Mouse (Mus musculus): ENCODE measurements around the gene Hoxb3. TPM values are rescaled to one million over a fixed set of nuclear protein-coding genes. Genes with fewer than 3 reads are reported as not detected.

Gene Hoxb3
- total and polyA plus RNA-seq, 2 experiments from 2014 or later, result 0.08 to 0.15 TPM

DNA sequence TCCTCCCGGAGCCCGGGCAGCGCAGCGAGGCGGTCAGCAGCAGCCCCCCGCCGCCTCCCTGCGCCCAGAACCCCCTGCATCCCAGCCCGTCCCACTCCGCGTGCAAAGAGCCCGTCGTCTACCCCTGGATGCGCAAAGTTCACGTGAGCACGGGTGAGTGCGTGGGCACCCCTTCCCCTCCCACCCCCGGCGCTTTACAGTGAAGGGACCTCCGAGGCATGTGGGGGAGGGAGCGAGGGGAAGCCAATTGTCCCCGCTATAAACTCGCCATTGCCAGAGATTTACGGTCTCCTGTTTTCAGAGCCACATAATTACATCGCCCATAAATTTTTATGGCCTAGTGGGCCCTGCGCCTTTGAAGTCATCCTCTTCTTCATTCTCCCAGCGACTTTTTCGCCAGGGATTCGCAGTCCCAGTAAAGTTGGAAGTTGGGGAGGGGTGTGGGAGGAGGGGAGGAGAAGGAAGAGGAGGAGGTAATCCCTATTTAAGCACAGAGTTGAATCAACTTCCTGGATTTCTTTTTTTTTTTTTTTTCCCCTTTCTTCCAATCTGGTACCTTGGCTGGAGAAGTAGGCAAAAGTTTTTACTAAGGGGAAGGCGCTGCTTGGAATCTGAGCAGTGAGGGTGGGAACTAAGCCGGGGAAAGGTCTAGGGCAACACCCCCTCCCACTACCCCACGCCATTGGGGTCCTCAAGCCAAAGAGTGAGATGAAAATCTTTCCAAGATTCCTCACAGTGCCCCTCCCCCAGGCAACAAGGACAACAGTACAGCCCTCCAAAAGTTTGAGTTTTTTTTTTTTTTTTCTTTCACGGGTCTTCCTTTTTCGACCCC, 3.8 kb upstream of the Hoxb3 start:
- Histone ChIP-seq H3K9me3 (replicated peaks; ENCODE audit: control insufficient read depth, low read length) (no peaks in the 10 kb centered on the region), H3K27ac (ENCODE audit: low read depth) (peak overlapping the region; percentile 79), H3K4me3 (ENCODE audit: low read depth, low read length) (peak overlapping the region; percentile 47), H3K36me3 (replicated peaks; ENCODE audit: control insufficient read depth, insufficient read depth, low read length) (no peaks in the 10 kb centered on the region), H3K27me3 (ENCODE audit: control insufficient read depth, insufficient read depth, low read length) (peaks cover 100% of the 10 kb centered on the region), H3K4me2 (ENCODE audit: low read depth, low read length) (peak overlapping the region; percentile 59), H3K4me1 (ENCODE audit: control insufficient read depth, insufficient read depth) (no peaks in the 10 kb centered on the region), H3K9ac (replicated peaks; ENCODE audit: low read depth, low read length) (peak overlapping the region; percentile 47)
- TF ChIP-seq EP300 (IDR thresholded peaks at IDR 0.05; ENCODE audit: low read depth) (no peak), CTCF (IDR thresholded peaks at IDR 0.05; ENCODE audit: low read depth) (no peak)
- no peak for DNase-seq (ENCODE audit: low spot score)
- peak; percentile 33 for ATAC-seq (ENCODE audit: insufficient read depth, low read depth)
- WGBS, result 1% methylated on average over 31 of the region's 34 CpGs

DNA sequence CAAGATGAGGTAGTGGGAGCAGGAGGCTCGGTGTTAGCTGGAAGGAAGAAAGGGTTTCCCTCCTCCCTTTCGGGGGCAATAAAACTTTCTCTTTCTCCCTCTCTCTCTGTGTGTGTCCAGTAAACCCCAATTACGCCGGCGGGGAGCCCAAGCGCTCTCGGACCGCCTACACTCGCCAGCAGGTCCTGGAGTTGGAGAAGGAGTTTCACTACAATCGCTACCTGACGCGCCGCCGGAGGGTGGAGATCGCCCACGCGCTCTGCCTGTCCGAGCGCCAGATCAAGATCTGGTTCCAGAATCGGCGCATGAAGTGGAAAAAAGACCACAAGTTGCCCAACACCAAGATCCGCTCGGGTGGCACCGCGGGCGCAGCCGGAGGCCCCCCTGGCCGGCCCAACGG, 3.2 kb upstream of the Hoxb3 start:
- Histone ChIP-seq H3K4me2 (ENCODE audit: low read depth, low read length) (peak overlapping the region; percentile 59), H3K27ac (ENCODE audit: low read depth) (peak overlapping the region; percentile 31; the same call in 1 of the 2 replicates), H3K4me3 (ENCODE audit: low read depth, low read length) (peak overlapping the region; percentile 47), H3K36me3 (replicated peaks; ENCODE audit: control insufficient read depth, insufficient read depth, low read length) (no peaks in the 10 kb centered on the region), H3K4me1 (ENCODE audit: control insufficient read depth, insufficient read depth) (no peaks in the 10 kb centered on the region), H3K27me3 (ENCODE audit: control insufficient read depth, insufficient read depth, low read length) (peaks cover 100% of the 10 kb centered on the region), H3K9me3 (replicated peaks; ENCODE audit: control insufficient read depth, low read length) (no peaks in the 10 kb centered on the region), H3K9ac (replicated peaks; ENCODE audit: low read depth, low read length) (no peak overlapping the region)
- ATAC-seq (ENCODE audit: insufficient read depth, low read depth), result no peak
- TF ChIP-seq CTCF (IDR thresholded peaks at IDR 0.05; ENCODE audit: low read depth) (no peak), EP300 (IDR thresholded peaks at IDR 0.05; ENCODE audit: low read depth) (no peak)
- WGBS, result under 1% methylated on average over 29 of the region's 29 CpGs
- DNase-seq (ENCODE audit: low spot score), result no peak

DNA sequence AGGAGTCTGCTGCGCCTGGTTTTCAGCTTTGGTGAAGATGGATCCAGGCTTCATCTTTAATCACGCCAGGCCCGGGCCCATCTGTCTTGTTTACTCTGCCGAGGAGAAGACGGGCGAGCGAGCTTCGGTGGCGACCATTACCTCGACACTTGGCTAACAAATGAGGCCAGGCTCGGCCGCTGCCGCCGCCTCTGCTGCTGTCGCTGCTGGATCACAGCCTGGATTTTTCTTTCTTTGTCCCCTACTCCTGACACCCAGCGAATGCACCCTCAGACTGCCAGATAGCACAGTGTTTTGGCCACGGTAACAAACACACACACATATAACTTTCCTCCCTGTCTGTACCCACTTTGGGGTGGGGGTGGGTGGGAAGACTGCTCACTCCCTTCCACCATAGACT, 2.4 kb upstream of the Hoxb3 start:
- no peak overlapping the region for H3K27ac ChIP-seq (ENCODE audit: low read depth)
- H3K4me3 ChIP-seq (ENCODE audit: low read depth, low read length), result no peak overlapping the region
- H3K27me3 ChIP-seq (ENCODE audit: control insufficient read depth, insufficient read depth, low read length), result peaks cover 100% of the 10 kb centered on the region

DNA sequence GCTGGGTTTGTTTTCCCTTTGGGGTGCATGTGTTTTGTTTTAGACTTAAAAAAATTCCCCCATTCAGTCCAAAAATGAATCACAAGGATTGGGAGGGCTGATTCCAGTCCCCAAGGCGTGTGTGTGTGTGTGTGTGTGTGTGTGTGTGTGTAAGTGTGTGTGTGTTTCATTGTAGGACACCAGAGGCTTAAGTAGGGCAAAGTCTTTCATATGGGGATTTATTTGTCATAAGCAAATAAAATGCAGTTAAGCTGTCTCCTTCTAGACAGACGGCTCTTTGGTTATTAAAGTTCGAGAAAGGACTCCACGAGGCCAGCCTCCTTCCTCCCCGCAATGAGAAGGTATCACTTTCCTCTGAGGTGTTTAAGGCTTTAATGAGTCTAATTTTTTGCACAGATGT, 1.3 kb upstream of the Hoxb3 start:
- Histone ChIP-seq H3K9ac (replicated peaks; ENCODE audit: low read depth, low read length) (no peak overlapping the region), H3K4me1 (ENCODE audit: control insufficient read depth, insufficient read depth) (no peaks in the 10 kb centered on the region), H3K4me2 (ENCODE audit: low read depth, low read length) (no peak overlapping the region), H3K27ac (ENCODE audit: low read depth) (no peak overlapping the region), H3K36me3 (replicated peaks; ENCODE audit: control insufficient read depth, insufficient read depth, low read length) (no peaks in the 10 kb centered on the region), H3K9me3 (replicated peaks; ENCODE audit: control insufficient read depth, low read length) (no peaks in the 10 kb centered on the region), H3K27me3 (ENCODE audit: control insufficient read depth, insufficient read depth, low read length) (peaks cover 100% of the 10 kb centered on the region), H3K4me3 (ENCODE audit: low read depth, low read length) (no peak overlapping the region)
- WGBS, result 41% methylated on average over 5 of the region's 5 CpGs
- DNase-seq (ENCODE audit: low spot score) (no peak), ATAC-seq (ENCODE audit: insufficient read depth, low read depth) (no peak)
- no peak for TF ChIP-seq EP300 (IDR thresholded peaks at IDR 0.05; ENCODE audit: low read depth)
- no peak for TF ChIP-seq CTCF (IDR thresholded peaks at IDR 0.05; ENCODE audit: low read depth)

More for the DNA sequence above, 2.4 kb upstream of the Hoxb3 start:
- H3K9ac ChIP-seq (replicated peaks; ENCODE audit: low read depth, low read length), result no peak overlapping the region
- no peak for DNase-seq (ENCODE audit: low spot score)
- no peak for ATAC-seq (ENCODE audit: insufficient read depth, low read depth)
- TF ChIP-seq CTCF (IDR thresholded peaks at IDR 0.05; ENCODE audit: low read depth), result no peak
- TF ChIP-seq EP300 (IDR thresholded peaks at IDR 0.05; ENCODE audit: low read depth), result no peak
- no peaks in the 10 kb centered on the region for H3K4me1 ChIP-seq (ENCODE audit: control insufficient read depth, insufficient read depth)
- H3K4me2 ChIP-seq (ENCODE audit: low read depth, low read length), result no peak overlapping the region
- H3K9me3 ChIP-seq (replicated peaks; ENCODE audit: control insufficient read depth, low read length), result no peaks in the 10 kb centered on the region
- no peaks in the 10 kb centered on the region for H3K36me3 ChIP-seq (replicated peaks; ENCODE audit: control insufficient read depth, insufficient read depth, low read length)
- 18% methylated on average over 17 of the region's 17 CpGs for WGBS

- Histone ChIP-seq H3K9me3 (replicated peaks; ENCODE audit: control insufficient read depth, low read length) (no peaks in the 10 kb centered on the region), H3K36me3 (replicated peaks; ENCODE audit: control insufficient read depth, insufficient read depth, low read length) (no peaks in the 10 kb centered on the region), H3K4me1 (ENCODE audit: control insufficient read depth, insufficient read depth) (no peaks in the 10 kb centered on the region), H3K9ac (replicated peaks; ENCODE audit: low read depth, low read length) (no peak overlapping the region), H3K4me2 (ENCODE audit: low read depth, low read length) (no peak overlapping the region), H3K27me3 (ENCODE audit: control insufficient read depth, insufficient read depth, low read length) (peaks cover 100% of the 10 kb centered on the region), H3K27ac (ENCODE audit: low read depth) (no peak overlapping the region), H3K4me3 (ENCODE audit: low read depth, low read length) (no peak overlapping the region)
- ATAC-seq (ENCODE audit: insufficient read depth, low read depth), result no peak
- TF ChIP-seq EP300 (IDR thresholded peaks at IDR 0.05; ENCODE audit: low read depth), result no peak
- TF ChIP-seq CTCF (IDR thresholded peaks at IDR 0.05; ENCODE audit: low read depth), result no peak
- WGBS, result 24% methylated on average over 6 of the region's 6 CpGs
- DNase-seq (ENCODE audit: low spot score), result no peak
These were observed 388 bp upstream of the Hoxb3 start for GRCm38 (mm10) chr11:96322738-96323137.
